Mouse (Mus musculus): ENCODE measurements around the gene Lgr4. TPM values are rescaled to one million over a fixed set of nuclear protein-coding genes. Genes with fewer than 3 reads are reported as not detected.
A peak's percentile ranks its signal among the peaks of the same experiment; 100 is the strongest.

Lgr4 gene
- total and polyA plus RNA-seq, 2 experiments: 16.9 to 53.9 TPM

DNA sequence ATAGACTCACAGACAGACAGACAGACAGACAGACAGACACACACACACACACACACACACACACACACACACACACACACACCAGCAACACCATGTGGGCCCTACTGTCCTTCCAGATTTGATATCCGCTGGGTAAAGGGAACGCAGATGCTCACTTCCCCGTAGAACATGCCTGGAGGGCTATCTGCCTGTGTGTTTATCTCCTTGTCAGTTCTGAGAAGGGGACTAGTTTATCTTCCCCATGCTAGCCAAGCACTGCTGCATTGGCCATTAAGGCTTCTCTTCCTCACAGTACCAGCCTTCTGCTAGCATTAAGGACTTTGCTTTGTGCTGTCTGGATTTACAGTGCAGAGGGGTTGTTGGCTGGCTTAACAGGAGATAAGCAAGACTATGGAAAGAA is 11.8 kb downstream of the Lgr4 start:
- H3K79me2 ChIP-seq (ENCODE audit: control insufficient read depth, insufficient read depth, low read length): peaks cover 43% of the 10 kb centered on the region
- H3K27ac ChIP-seq (replicated peaks; ENCODE audit: insufficient read depth, low read depth, low read length): no peak overlapping the region
- no peak for DNase-seq (ENCODE audit: extremely low read depth, low read depth, low spot score)
- H3K36me3 ChIP-seq (ENCODE audit: control insufficient read depth, insufficient read depth, low read length): no peaks in the 10 kb centered on the region; the same call in 1 of the 2 replicates
- TF ChIP-seq POLR2A (IDR thresholded peaks at IDR 0.05; ENCODE audit: extremely low read depth, insufficient read depth, low read length) (no peak), CTCF (IDR thresholded peaks at IDR 0.05; ENCODE audit: low read depth, low read length) (no peak)
- no peak overlapping the region for H3K9ac ChIP-seq (ENCODE audit: low read depth, low read length)
- WGBS: 83% methylated on average over 3 of the region's 3 CpGs
- no peak overlapping the region for H3K4me3 ChIP-seq (ENCODE audit: insufficient read depth, low read depth, low read length)
- H3K27me3 ChIP-seq (ENCODE audit: control insufficient read depth, insufficient read depth, low read length): no peaks in the 10 kb centered on the region
- H3K4me1 ChIP-seq (ENCODE audit: control insufficient read depth, insufficient read depth, low read length): peaks cover 48% of the 10 kb centered on the region

DNA sequence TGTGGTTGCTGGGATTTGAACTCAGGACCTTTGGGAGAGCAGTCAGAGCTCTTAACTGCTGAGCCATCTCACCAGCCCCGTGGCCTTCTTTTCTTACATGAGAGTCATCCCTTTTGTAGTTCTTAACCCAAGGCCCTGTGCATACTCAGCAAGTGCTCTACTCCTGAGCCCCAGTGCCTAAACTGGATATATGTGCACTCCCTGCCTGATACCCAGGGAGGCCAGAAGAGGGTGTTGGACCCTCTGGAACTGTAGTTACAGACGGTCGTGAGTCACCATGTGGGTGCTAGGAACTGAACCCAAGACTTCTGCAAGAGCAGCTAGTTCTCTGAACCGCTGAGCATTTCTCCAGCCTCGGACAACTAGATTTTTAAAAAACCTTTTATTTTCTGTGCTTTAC is 12.9 kb downstream of the Lgr4 start:
- TF ChIP-seq POLR2A (IDR thresholded peaks at IDR 0.05; ENCODE audit: extremely low read depth, insufficient read depth, low read length) (no peak), CTCF (IDR thresholded peaks at IDR 0.05; ENCODE audit: low read depth, low read length) (no peak)
- Histone ChIP-seq H3K9ac (ENCODE audit: low read depth, low read length) (no peak overlapping the region), H3K27ac (replicated peaks; ENCODE audit: insufficient read depth, low read depth, low read length) (peak overlapping the region; percentile 40; the same call in 1 of the 2 replicates), H3K4me3 (ENCODE audit: insufficient read depth, low read depth, low read length) (no peak overlapping the region), H3K4me1 (ENCODE audit: control insufficient read depth, insufficient read depth, low read length) (peaks cover 57% of the 10 kb centered on the region), H3K27me3 (ENCODE audit: control insufficient read depth, insufficient read depth, low read length) (no peaks in the 10 kb centered on the region), H3K79me2 (ENCODE audit: control insufficient read depth, insufficient read depth, low read length) (peaks cover 51% of the 10 kb centered on the region), H3K36me3 (ENCODE audit: control insufficient read depth, insufficient read depth, low read length) (peaks cover 2% of the 10 kb centered on the region; the same call in 1 of the 2 replicates)
- no peak for DNase-seq (ENCODE audit: extremely low read depth, low read depth, low spot score)
- WGBS: 94% methylated on average over 5 of the region's 5 CpGs

DNA sequence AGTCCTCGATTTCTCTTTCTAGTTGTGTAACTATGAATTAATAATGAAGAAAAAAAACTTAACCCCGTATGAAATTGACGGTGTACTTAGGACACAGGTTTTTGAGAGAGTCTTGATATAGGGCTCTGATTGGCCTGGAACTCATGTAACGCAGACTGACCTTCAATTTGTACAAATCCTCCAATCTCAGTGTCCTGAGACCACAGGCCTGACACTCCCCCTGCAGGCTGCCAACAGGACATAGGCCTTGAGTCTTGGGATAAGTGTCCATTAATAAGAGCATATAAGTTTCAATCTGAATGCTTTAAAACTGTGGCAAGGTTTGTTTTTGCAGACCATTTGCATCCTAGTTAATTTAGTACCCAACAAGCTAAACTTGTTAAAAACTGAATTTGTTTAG is 13.3 kb downstream of the Lgr4 start:
- DNase-seq (ENCODE audit: extremely low read depth, low read depth, low spot score): peak; percentile 32
- Histone ChIP-seq H3K9ac (ENCODE audit: low read depth, low read length) (no peak overlapping the region), H3K4me1 (ENCODE audit: control insufficient read depth, insufficient read depth, low read length) (peaks cover 56% of the 10 kb centered on the region), H3K79me2 (ENCODE audit: control insufficient read depth, insufficient read depth, low read length) (peaks cover 47% of the 10 kb centered on the region), H3K4me3 (ENCODE audit: insufficient read depth, low read depth, low read length) (no peak overlapping the region), H3K27me3 (ENCODE audit: control insufficient read depth, insufficient read depth, low read length) (no peaks in the 10 kb centered on the region), H3K36me3 (ENCODE audit: control insufficient read depth, insufficient read depth, low read length) (peaks cover 2% of the 10 kb centered on the region; the same call in 1 of the 2 replicates), H3K27ac (replicated peaks; ENCODE audit: insufficient read depth, low read depth, low read length) (no peak overlapping the region)
- TF ChIP-seq POLR2A (IDR thresholded peaks at IDR 0.05; ENCODE audit: extremely low read depth, insufficient read depth, low read length) (no peak), CTCF (IDR thresholded peaks at IDR 0.05; ENCODE audit: low read depth, low read length) (peak; percentile 38; the same call in 1 of the 2 replicates)
- WGBS: 76% methylated on average over 4 of the region's 4 CpGs

DNA sequence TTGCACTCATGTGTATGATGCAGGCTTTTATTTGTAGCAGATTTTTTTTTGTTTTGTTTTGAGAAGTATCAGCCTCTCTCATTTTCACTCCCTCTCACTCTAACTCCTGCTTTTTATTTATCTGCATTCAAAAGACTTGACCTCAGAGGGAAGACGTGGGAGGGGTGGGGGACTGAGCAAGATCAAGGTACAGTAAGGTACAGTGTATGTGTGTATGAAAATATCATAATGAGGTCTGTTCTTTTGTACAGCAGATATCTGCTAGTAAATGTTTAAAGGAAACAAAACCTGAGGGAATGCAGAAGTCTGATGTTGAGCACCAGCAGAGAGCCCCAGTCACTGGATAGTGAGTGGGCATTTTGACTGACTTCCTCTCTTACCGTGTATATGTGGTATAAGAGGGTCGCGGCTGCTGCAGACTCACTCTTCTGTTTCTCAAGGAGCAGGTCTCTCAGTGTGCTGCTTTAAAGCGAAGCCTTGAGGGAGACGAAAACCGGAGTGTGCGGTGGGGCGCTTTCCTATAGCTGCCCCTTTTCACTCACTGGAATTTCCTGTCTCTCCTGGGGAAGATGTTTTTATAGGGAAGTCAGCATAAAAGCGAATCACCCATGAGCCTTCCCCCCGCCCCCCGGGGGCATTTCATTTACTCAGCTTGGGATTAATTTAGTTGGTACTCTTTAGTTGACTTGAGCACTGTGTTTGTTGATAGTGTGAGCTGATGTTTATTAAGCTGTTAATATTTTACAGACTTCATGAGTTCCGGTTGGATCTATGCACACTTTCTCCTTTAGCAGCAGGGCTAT is 14.7 kb downstream of the Lgr4 start:
- peaks cover 58% of the 10 kb centered on the region for H3K4me1 ChIP-seq (ENCODE audit: control insufficient read depth, insufficient read depth, low read length)
- 0 out of 2 replicates have a peak, but pooled peaks cover 2% of the 10 kb centered on the region for H3K36me3 ChIP-seq (ENCODE audit: control insufficient read depth, insufficient read depth, low read length)
- H3K4me3 ChIP-seq (ENCODE audit: insufficient read depth, low read depth, low read length): peak overlapping the region; percentile 33; the same call in 1 of the 2 replicates
- peak; percentile 91 for DNase-seq (ENCODE audit: extremely low read depth, low read depth, low spot score)
- no peak for TF ChIP-seq CTCF (IDR thresholded peaks at IDR 0.05; ENCODE audit: low read depth, low read length)
- no peak for TF ChIP-seq POLR2A (IDR thresholded peaks at IDR 0.05; ENCODE audit: extremely low read depth, insufficient read depth, low read length)
- H3K79me2 ChIP-seq (ENCODE audit: control insufficient read depth, insufficient read depth, low read length): peaks cover 44% of the 10 kb centered on the region
- H3K27ac ChIP-seq (replicated peaks; ENCODE audit: insufficient read depth, low read depth, low read length): peak overlapping the region; percentile 99
- peak overlapping the region; percentile 81 for H3K9ac ChIP-seq (ENCODE audit: low read depth, low read length)
- no peaks in the 10 kb centered on the region for H3K27me3 ChIP-seq (ENCODE audit: control insufficient read depth, insufficient read depth, low read length)
- 6% methylated on average over 13 of the region's 13 CpGs for WGBS

DNA sequence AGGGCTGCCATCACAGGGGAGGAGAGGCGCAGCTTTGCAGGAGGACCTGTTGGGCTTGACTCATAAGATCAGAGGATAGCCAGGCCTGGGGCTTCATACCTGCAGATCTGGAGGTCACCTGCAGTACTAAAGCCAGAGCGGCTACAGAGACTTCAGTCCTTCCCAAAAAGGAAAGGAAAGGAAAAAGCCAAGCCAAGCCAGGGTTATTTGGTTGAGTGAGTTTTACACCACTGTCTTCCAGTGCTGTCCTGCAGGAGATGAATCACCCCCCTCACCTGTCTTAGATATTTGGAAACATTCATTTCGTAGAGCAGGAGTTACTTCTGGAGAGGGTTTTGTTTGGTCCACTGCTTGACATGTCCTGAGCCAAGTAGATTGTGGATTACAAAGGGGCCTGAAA is 15.7 kb downstream of the Lgr4 start:
- DNase-seq (ENCODE audit: extremely low read depth, low read depth, low spot score): peak; percentile 36
- H3K27me3 ChIP-seq (ENCODE audit: control insufficient read depth, insufficient read depth, low read length): no peaks in the 10 kb centered on the region
- peaks cover 41% of the 10 kb centered on the region for H3K79me2 ChIP-seq (ENCODE audit: control insufficient read depth, insufficient read depth, low read length)
- no peak overlapping the region for H3K4me3 ChIP-seq (ENCODE audit: insufficient read depth, low read depth, low read length)
- 0 out of 2 replicates have a peak, but pooled peaks cover 2% of the 10 kb centered on the region for H3K36me3 ChIP-seq (ENCODE audit: control insufficient read depth, insufficient read depth, low read length)
- H3K27ac ChIP-seq (replicated peaks; ENCODE audit: insufficient read depth, low read depth, low read length): peak overlapping the region; percentile 99
- peak overlapping the region; percentile 49 for H3K9ac ChIP-seq (ENCODE audit: low read depth, low read length)
- TF ChIP-seq CTCF (IDR thresholded peaks at IDR 0.05; ENCODE audit: low read depth, low read length) (no peak), POLR2A (IDR thresholded peaks at IDR 0.05; ENCODE audit: extremely low read depth, insufficient read depth, low read length) (no peak)
- 36% methylated on average over 3 of the region's 3 CpGs for WGBS
- peaks cover 49% of the 10 kb centered on the region for H3K4me1 ChIP-seq (ENCODE audit: control insufficient read depth, insufficient read depth, low read length)

DNA sequence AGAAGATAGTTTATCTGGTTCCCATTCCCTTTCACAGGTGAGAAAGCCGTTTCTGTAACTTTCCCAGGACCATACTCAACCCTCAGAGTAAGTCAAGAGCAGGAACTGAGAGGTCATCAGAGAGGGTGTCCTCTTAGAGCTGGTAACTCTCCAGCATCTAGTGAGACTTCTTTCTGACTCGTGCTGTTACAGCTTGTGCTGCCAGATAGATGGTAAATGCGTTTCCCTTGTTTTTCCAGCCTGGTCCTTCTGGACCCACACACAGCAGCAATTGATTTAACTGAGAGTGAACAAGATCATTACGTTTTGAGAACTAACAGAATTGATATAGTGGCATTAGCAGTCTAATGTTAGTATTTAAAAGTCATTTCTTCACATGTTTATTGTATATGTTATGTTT is 16.6 kb downstream of the Lgr4 start:
- H3K4me1 ChIP-seq (ENCODE audit: control insufficient read depth, insufficient read depth, low read length): peaks cover 46% of the 10 kb centered on the region

More for the DNA sequence above, 16.6 kb downstream of the Lgr4 start:
- TF ChIP-seq POLR2A (IDR thresholded peaks at IDR 0.05; ENCODE audit: extremely low read depth, insufficient read depth, low read length) (no peak), CTCF (IDR thresholded peaks at IDR 0.05; ENCODE audit: low read depth, low read length) (no peak)
- Histone ChIP-seq H3K36me3 (ENCODE audit: control insufficient read depth, insufficient read depth, low read length) (0 out of 2 replicates have a peak, but pooled peaks cover 2% of the 10 kb centered on the region), H3K9ac (ENCODE audit: low read depth, low read length) (no peak overlapping the region; the same call in 1 of the 2 replicates), H3K27me3 (ENCODE audit: control insufficient read depth, insufficient read depth, low read length) (no peaks in the 10 kb centered on the region), H3K4me3 (ENCODE audit: insufficient read depth, low read depth, low read length) (no peak overlapping the region), H3K27ac (replicated peaks; ENCODE audit: insufficient read depth, low read depth, low read length) (peak overlapping the region; percentile 99), H3K79me2 (ENCODE audit: control insufficient read depth, insufficient read depth, low read length) (peaks cover 43% of the 10 kb centered on the region)
- 17% methylated on average over 4 of the region's 4 CpGs for WGBS
- DNase-seq (ENCODE audit: extremely low read depth, low read depth, low spot score): peak; percentile 64

Measured in liver, adult 2 months (tissue).